Mouse (Mus musculus) C2C12 (cell line): ENCODE measurements around the gene Anxa9.

Experiments used
- CEBPB ChIP-seq: IDR thresholded peaks from one replicate; pipeline ENCODE4 v1.6.1; 2011; ENCODE audit warnings: low read depth, mild to moderate bottlenecking, control low read depth, moderate library complexity
- CTCF ChIP-seq: IDR thresholded peaks from one replicate; pipeline ENCODE4 v1.5.1; 2011; ENCODE audit not compliant: control insufficient read depth, insufficient read depth, insufficient read length

DNA sequence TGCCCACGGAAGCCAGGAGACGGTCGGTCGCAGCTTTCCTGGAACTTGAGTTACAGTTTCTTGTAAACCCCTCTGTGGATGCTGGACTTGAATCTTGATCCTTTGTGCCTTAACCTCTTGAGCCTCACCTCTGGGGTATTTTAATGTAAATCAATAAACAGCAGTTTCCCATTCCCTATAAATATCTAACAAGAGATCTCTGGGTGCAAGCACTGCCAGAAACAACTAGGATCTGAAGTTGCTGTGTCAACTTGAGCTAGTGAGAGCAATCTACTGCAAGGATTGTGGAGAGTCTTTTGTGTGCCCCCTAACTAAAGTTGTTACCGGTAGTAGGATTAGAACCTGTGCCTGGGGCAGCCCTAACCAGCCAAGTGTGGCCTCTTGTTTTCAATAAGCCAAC, 21.6 kb downstream of the Anxa9 start:
- TF ChIP-seq CEBPB (no peak), CTCF (no peak)
